Mouse (Mus musculus): ENCODE results near the gene Hsd3b2.
A peak's percentile ranks its signal among the peaks of the same experiment; 100 is the strongest.
"Not testable (repeated sequence)": the region's sequence is repeated elsewhere in the genome, so short reads cannot be mapped to it uniquely, and the experiment has no call there.

Gene Hsd3b2

DNA sequence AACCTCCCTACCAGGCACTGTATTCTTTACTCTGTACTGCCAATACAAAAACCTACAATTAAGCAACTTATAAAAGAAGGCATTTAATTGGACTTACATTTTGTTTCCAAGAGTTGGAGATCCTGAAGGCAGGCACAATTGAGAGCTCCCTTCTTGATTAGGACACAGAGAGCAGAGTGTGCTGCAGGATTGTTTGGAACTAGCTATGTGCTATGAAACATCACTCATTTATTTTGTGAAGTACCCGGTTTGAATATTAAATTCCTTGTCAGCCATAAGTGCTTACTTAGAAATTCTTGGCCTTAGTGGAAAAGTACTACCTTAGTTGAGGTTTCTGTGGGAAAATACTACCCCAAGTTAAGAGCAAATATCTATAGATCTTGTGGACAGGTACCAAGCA lies at the start of gene Hsd3b2:
Hsd3b2 (minus strand) TSS at position 168 of the 400 bp plus-strand sequence.
- DNase-seq (ENCODE audit: low read depth, low spot score), result no peak

GRCm38 (mm10) chr3:98764155-98764554 lies 39.8 kb upstream of the Hsd3b2 start:
- no peak for DNase-seq (ENCODE audit: low read depth, low spot score)

DNA sequence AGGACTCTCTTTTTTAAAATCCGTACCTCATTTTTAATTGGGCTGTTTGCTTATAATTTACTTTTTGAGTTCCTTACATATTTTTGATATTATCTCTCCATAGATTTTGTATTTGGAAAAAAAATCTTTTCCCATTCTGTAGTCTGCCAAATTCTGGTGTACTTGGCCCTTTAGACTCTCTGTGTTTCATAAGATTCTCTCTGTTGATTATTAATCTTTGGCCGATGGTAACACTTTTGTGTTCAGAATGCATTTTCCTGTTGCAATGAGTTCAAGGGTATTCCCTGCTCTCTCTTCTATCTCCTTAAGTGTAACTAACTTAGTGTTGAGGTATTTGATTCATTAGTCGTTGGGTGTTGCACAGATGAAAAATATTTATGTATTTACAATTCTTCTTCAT lies 32.5 kb upstream of the Hsd3b2 start:
- no peak for DNase-seq (ENCODE audit: low read depth, low spot score)

DNA sequence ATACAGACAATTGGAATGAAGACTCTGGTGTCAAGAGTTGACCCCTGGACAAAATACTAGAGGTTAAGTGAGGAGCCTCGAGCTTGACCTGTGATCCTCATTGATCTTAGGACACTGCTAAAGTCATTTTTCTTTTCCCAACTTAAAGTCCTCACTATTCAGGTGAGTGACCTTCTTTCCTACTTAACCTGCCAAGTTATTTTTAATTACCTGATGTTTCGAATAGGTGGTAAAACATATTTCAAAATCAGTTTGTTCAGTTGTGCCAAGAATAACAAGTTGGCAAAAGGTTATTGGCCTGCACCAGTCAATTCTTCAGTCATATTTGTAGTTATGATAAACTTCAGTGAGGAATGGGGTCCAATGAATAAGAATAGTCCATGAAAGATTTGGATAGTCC lies 27.8 kb upstream of the Hsd3b2 start:
- no peak for DNase-seq (ENCODE audit: low read depth, low spot score)

- DNase-seq (ENCODE audit: low read depth, low spot score), result not testable (repeated sequence)
These were observed 16.7 kb upstream of the Hsd3b2 start for GRCm38 (mm10) chr3:98741043-98741442.

- DNase-seq (ENCODE audit: low read depth, low spot score), result peak; percentile 93
These were observed 10.0 kb upstream of the Hsd3b2 start for GRCm38 (mm10) chr3:98734340-98734739.

- no peak for DNase-seq (ENCODE audit: low read depth, low spot score)
These were observed 9.4 kb upstream of the Hsd3b2 start for GRCm38 (mm10) chr3:98733724-98734123.

- no peak for DNase-seq (ENCODE audit: low read depth, low spot score)
These were observed 1.9 kb upstream of the Hsd3b2 start for GRCm38 (mm10) chr3:98726281-98726680.

GRCm38 (mm10) chr3:98720740-98721139 lies 3.6 kb downstream of the Hsd3b2 start:
- no peak for DNase-seq (ENCODE audit: low read depth, low spot score)

DNA sequence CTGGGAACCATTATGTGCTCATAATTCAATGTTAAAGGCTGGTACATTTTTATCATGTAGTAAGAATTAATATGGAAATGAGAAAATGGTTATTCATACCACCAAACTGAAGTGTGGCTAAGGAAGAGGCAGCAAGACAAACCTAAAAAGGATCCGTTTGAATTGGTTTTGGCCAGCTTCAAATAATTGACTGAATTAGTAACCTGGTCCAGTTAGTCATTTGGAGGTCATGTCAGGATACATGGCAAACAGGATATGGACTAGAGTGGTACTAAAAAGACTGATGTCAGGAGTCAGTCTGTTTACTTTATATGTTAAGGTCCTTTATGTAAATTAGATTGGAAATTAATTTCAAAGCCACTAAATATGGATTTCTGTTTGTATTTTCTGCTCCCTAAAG lies 41.9 kb downstream of the Hsd3b2 start:
- no peak for DNase-seq (ENCODE audit: low read depth, low spot score)

- no peak for DNase-seq (ENCODE audit: low read depth, low spot score)
These were observed 43.6 kb downstream of the Hsd3b2 start for GRCm38 (mm10) chr3:98680786-98681185.
